Comparison of ENCODE assay signal across 12 mouse cellular contexts in the genomic region with DNA sequence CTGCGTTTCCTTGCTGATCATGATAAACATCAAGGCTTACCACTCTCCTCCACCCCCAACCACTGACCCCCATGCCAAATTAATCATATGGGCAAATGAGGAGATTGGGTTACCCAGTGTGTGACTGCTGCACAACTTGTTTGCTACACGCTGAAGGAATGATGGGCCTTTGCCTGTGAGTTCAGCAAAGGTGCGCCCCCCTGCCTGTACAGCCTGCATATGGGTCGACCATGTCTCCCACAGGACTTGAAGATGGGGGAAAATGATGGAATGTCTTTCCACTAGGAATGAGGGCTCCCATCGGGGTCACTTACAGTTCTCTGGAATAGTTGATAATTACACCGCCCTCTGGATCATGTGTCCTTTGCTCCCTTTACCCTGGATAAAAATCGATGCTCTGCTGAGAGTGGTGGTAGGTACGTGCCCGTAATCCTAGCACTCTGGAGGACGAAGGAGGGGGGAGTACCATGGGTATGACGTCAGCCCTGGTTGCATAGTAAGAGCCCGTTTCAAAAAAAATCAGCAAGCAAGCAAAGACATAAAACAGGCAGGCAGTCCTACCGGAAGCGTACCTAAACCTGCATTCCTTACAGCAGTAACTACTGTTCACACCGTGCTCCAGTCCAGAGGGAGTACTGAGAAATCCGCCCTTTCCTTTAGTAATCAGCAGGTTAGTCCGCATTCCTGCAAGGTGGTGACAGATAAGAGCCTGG. TPM values are rescaled to one million over a fixed set of nuclear protein-coding genes. Genes with fewer than 3 reads are reported as not detected.
A peak's percentile ranks its signal among the peaks of the same experiment; 100 is the strongest.
DNase-seq lines count a peak whose midpoint lies in the region; ATAC-seq and TF ChIP-seq lines count a peak whose summit lies in the region.
"Had no signal": no experiment of that assay in that cellular context is flagged by ENCODE, and none has a peak within 500 bp of the region (broad histone marks: within the 10 kb centered on the region; RNA-seq: fewer than 3 reads in every experiment).

No protein-coding gene starts in this region.

- H3K36me3 ChIP-seq in kidney, embryonic 15.5 days, result no peaks in the 10 kb centered on the region
- no peaks in the 10 kb centered on the region for H3K36me3 ChIP-seq in hindbrain, embryonic 13.5 days
- H3K36me3 ChIP-seq in liver, postnatal 0 days (replicated peaks; ENCODE audit: insufficient read depth, low read length), result no peaks in the 10 kb centered on the region
- H3K36me3 ChIP-seq: G1E had no signal

- 0 out of 2 replicates have a peak overlapping the region, but pooled peaks have one; percentile 26 for H3K9ac ChIP-seq in kidney, embryonic 15.5 days
- no peak overlapping the region for H3K9ac ChIP-seq in hindbrain, embryonic 13.5 days
- H3K9ac ChIP-seq in liver, postnatal 0 days (replicated peaks), result no peak overlapping the region

- TF ChIP-seq CTCF in liver, postnatal 0 days (IDR thresholded peaks at IDR 0.05; ENCODE audit: low read depth), result no peak

- H3K4me3 ChIP-seq in kidney, embryonic 15.5 days (replicated peaks), result 0 out of 2 replicates have a peak overlapping the region, but pooled peaks have one; percentile 1
- no peak overlapping the region for H3K4me3 ChIP-seq in hindbrain, embryonic 13.5 days
- H3K4me3 ChIP-seq in liver, postnatal 0 days (ENCODE audit: low read depth, low read length), result peak overlapping the region; percentile 12; the same call in 1 of the 2 replicates

- peak; percentile 51; the same call in 1 of the 2 replicates for TF ChIP-seq EP300 in liver, postnatal 0 days (IDR thresholded peaks at IDR 0.05; ENCODE audit: low read depth)

- ATAC-seq in kidney, embryonic 15.5 days (replicated peaks; ENCODE audit: low FRiP score), result peak; percentile 76
- ATAC-seq in hindbrain, embryonic 13.5 days (ENCODE audit: low FRiP score), result no peak; the same call in 1 of the 2 replicates
- peak; percentile 96 for ATAC-seq in liver, postnatal 0 days

- no peaks in the 10 kb centered on the region for H3K9me3 ChIP-seq in kidney, embryonic 15.5 days (replicated peaks)
- H3K9me3 ChIP-seq in hindbrain, embryonic 13.5 days, result no peaks in the 10 kb centered on the region
- H3K9me3 ChIP-seq in liver, postnatal 0 days (ENCODE audit: low read length), result no peaks in the 10 kb centered on the region
- H3K9me3 ChIP-seq: G1E had no signal

- 50% methylated on average over 17 of the region's 17 CpGs for WGBS in kidney, embryonic 15.5 days
- 70% methylated on average over 17 of the region's 17 CpGs for WGBS in hindbrain, embryonic 13.5 days
- 41% methylated on average over 17 of the region's 17 CpGs for WGBS in liver, postnatal 0 days (ENCODE audit: insufficient replicate concordance)

- H3K27me3 ChIP-seq in kidney, embryonic 15.5 days, result no peaks in the 10 kb centered on the region
- no peaks in the 10 kb centered on the region for H3K27me3 ChIP-seq in hindbrain, embryonic 13.5 days
- H3K27me3 ChIP-seq in liver, postnatal 0 days (ENCODE audit: insufficient read depth, low read length), result no peaks in the 10 kb centered on the region

- H3K27ac ChIP-seq in kidney, embryonic 15.5 days, result peak overlapping the region; percentile 51; the same call in 1 of the 2 replicates
- no peak overlapping the region for H3K27ac ChIP-seq in hindbrain, embryonic 13.5 days
- peak overlapping the region; percentile 64; the same call in 1 of the 2 replicates for H3K27ac ChIP-seq in liver, postnatal 0 days (ENCODE audit: low read depth)

- H3K4me1 ChIP-seq in kidney, embryonic 15.5 days, result peaks cover 3% of the 10 kb centered on the region; the same call in 1 of the 2 replicates
- no peaks in the 10 kb centered on the region for H3K4me1 ChIP-seq in hindbrain, embryonic 13.5 days (replicated peaks)
- H3K4me1 ChIP-seq in liver, postnatal 0 days (ENCODE audit: insufficient read depth), result no peaks in the 10 kb centered on the region; the same call in 1 of the 2 replicates

- DNase-seq in kidney, adult 9 months, result no peak
- DNase-seq in embryo, embryonic 9.5 days (ENCODE audit: extremely low spot score), result peak; percentile 14
- DNase-seq in liver, postnatal 0 days, result peak; percentile 54
- DNase-seq in adrenal gland, postnatal 10 days, result no peak
- no peak for DNase-seq in gastrocnemius, postnatal 4 days (ENCODE audit: low spot score in 2 of 2)
- no peak for DNase-seq in urinary bladder, postnatal 10 days (ENCODE audit: low spot score)
- DNase-seq: adrenal gland, postnatal 36 days had no signal

- H3K4me2 ChIP-seq in kidney, embryonic 15.5 days, result peak overlapping the region; percentile 33
- 0 out of 2 replicates have a peak overlapping the region, but pooled peaks have one; percentile 6 for H3K4me2 ChIP-seq in hindbrain, embryonic 13.5 days
- H3K4me2 ChIP-seq in liver, postnatal 0 days (ENCODE audit: low read depth, low read length), result peak overlapping the region; percentile 39

RNA-seq across cellular contexts. Expression of a gene that starts 11.7 kb away (rescaled TPM):
- polyA plus RNA-seq in kidney, embryonic 15.5 days (2015; fragmentation: Nextera tagmentation; extraction: Ambion mirVana), result 0.33 and 0.49 TPM in 2 replicates
- polyA plus RNA-seq in hindbrain, embryonic 13.5 days (2015; fragmentation: Nextera tagmentation; extraction: Ambion mirVana), result 0.22 TPM in 2 replicates
- 0.07 and 0.09 TPM in 2 replicates for polyA plus RNA-seq in liver, postnatal 0 days (2015; fragmentation: Nextera tagmentation; extraction: Ambion mirVana)
- not detected for total RNA-seq in adrenal gland, postnatal 10 days (2021)
- total RNA-seq in gastrocnemius, postnatal 4 days (2021), result not detected
- total RNA-seq: adrenal gland, postnatal 36 days; common myeloid progenitor, adult 5-6 weeks; granulocyte monocyte progenitor cell, adult 5-6 weeks had no signal
- polyA plus RNA-seq: G1E had no signal

RNA-seq across cellular contexts. Expression of a gene that starts 22.8 kb away (rescaled TPM):
- not detected in 2 replicates for polyA plus RNA-seq in kidney, embryonic 15.5 days (2015; fragmentation: Nextera tagmentation; extraction: Ambion mirVana)
- polyA plus RNA-seq in hindbrain, embryonic 13.5 days (2015; fragmentation: Nextera tagmentation; extraction: Ambion mirVana), result 0.21 and 0.40 TPM in 2 replicates
- polyA plus RNA-seq in liver, postnatal 0 days (2015; fragmentation: Nextera tagmentation; extraction: Ambion mirVana), result not detected in 2 replicates
- not detected for total RNA-seq in adrenal gland, postnatal 10 days (2021)
- total RNA-seq in gastrocnemius, postnatal 4 days (2021), result under 1 TPM in 1 of 2 experiments, not detected in 1; 0.15 TPM
- total RNA-seq: adrenal gland, postnatal 36 days; common myeloid progenitor, adult 5-6 weeks; G1E had no signal

RNA-seq across cellular contexts. Expression of a gene that starts 46.5 kb away (rescaled TPM):
- 105 and 109 TPM in 2 replicates for polyA plus RNA-seq in kidney, embryonic 15.5 days (2015; fragmentation: Nextera tagmentation; extraction: Ambion mirVana)
- polyA plus RNA-seq in hindbrain, embryonic 13.5 days (2015; fragmentation: Nextera tagmentation; extraction: Ambion mirVana), result 60.9 and 64.8 TPM in 2 replicates
- polyA plus RNA-seq in liver, postnatal 0 days (2015; fragmentation: Nextera tagmentation; extraction: Ambion mirVana), result 25.4 and 26.6 TPM in 2 replicates
- total RNA-seq in adrenal gland, postnatal 10 days (2021), result 10 to 100 TPM; 42.5 to 43.1 TPM
- total RNA-seq in gastrocnemius, postnatal 4 days (2021), result 10 to 100 TPM; 32.8 to 34.6 TPM

Comparison
In these comparisons a context has a peak if more than half of its experiments do, and no peak if none do; other contexts are left out.
1. DNase-seq: peak in embryo, embryonic 9.5 days (single experiment) and liver, postnatal 0 days (single experiment); none in kidney, adult 9 months (single experiment), adrenal gland, postnatal 10 days (single experiment), gastrocnemius, postnatal 4 days (0 of 2) and urinary bladder, postnatal 10 days (single experiment).
2. Peak in every context shown above with its lines, with median percentiles within 50 percentile points of each other: H3K4me2 ChIP-seq.